Mouse (Mus musculus): ENCODE measurements around the gene Zfp697. TPM values are rescaled to one million over a fixed set of nuclear protein-coding genes. Genes with fewer than 3 reads are reported as not detected.
"Not testable (repeated sequence)": the region's sequence is repeated elsewhere in the genome, so short reads cannot be mapped to it uniquely, and the experiment has no call there.

Zfp697 gene
- total RNA-seq, 2 experiments from 2014 or later = 3.8 to 5.9 TPM

GRCm38 (mm10) chr3:98417328-98417727 is 35.1 kb downstream of the Zfp697 start:
- peak; percentile 69 to 72 for DNase-seq (ENCODE audit: low spot score in 2 of 2)

DNA sequence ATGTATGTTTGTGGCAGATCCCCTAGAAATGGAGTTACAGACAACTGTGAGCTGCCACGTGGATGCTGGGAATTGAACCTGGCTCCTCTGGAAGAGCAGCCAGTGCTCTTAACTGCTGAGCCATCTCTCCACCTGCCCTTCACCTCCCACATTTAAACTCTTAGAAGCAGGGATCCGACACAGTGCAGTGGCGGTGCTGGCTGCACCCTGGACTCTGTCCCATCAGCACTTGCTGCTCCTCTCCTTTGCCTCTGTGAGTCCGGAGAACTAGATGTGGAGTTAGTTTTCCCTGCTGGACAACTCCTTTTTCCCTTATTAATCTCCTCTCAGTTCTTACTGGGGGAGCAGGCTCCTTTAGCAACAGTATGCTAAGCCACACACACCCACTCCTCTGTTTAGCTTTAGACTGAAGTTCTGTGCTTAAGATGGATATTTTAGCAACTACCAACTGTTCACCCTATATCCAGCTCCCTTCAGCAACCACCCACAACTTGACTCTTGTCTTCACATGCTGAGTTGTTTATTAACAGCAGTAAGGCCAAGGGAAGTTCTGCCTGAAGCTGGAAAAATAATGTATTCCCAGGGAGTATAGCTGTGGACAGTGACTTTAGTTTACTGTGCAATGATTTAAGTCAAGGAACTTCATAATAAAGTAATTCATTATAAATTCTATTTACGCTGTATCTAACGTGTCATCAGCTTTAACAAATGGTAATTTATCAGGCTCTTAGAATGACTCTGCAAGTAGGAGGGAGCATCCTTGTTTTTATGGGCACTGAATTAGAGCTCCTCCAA is 36.9 kb downstream of the Zfp697 start:
- no peak for DNase-seq (ENCODE audit: low spot score in 2 of 2)

GRCm38 (mm10) chr3:98419786-98420070 is 37.5 kb downstream of the Zfp697 start:
- DNase-seq (ENCODE audit: low spot score in 2 of 2) = no peak

DNA sequence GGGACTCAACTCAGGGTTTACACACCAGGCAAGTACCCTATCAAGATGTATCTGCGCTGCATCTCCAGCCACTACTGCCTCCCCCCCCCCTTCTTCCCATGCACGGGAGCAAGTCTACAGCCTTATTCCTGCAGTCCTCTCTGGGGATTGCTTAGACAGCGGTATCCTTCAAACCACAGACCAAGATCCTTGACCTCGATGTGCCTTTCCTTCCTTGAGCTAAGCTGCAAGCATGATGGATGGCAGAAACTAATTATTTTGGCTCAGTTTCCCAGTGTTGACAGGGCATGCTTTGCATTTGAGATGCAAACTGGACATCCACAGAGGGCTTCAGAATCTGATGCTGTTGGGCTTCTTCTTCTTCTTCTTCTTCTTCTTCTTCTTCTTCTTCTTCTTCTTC is 40.7 kb downstream of the Zfp697 start:
- DNase-seq (ENCODE audit: low spot score in 2 of 2) = no peak

- DNase-seq (ENCODE audit: low spot score in 2 of 2) = no peak
Observed at GRCm38 (mm10) chr3:98426749-98427148, 44.5 kb downstream of the Zfp697 start.

DNA sequence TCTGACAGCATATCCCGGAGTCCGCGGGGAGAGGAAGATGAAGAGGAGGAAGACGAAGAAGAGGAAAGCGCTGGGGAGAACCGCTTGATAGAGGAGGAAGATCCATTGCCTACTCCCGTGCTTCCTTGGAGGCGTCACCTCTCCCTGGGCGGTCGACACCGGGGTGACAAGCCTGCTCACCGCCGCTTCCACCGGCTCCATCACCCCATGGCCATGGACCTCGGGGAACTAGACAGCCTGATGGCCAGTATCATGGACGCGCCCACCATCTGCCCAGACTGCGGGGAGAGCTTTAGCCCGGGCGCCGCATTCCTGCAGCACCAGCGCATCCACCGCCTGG is 45.0 kb downstream of the Zfp697 start:
- DNase-seq (ENCODE audit: low spot score in 2 of 2) = no peak

DNA sequence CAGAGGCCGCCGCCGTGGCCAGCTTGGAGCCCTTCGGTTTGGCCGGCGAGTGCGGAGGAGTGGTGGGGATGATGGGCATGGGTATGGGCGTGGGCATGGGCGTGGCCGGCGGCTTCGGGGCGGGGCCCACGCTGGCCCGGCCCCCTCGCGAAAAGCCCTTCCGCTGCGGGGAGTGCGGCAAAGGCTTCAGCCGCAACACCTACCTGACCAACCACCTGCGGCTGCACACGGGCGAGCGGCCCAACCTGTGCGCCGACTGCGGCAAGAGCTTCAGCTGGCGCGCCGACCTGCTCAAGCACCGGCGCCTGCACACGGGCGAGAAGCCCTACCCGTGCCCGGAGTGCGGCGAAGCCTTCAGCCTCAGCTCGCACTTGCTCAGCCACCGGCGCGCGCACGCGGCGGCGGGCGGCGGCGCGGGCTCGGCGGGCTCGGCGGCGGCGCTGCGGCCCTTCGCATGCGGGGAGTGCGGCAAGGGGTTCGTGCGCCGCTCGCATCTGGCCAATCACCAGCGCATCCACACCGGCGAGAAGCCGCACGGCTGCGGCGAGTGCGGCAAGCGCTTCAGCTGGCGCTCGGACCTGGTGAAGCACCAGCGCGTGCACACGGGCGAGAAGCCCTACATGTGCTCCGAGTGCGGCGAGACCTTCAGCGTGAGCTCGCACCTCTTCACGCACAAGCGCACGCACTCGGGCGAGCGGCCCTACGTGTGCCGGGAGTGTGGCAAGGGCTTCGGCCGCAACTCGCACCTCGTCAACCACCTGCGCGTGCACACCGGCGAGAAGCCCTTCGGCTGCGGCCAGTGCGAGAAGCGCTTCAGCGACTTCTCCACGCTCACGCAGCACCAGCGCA is 45.6 kb downstream of the Zfp697 start:
- DNase-seq (ENCODE audit: low spot score in 2 of 2) = peak; percentile 82 to 85

GRCm38 (mm10) chr3:98428449-98428775 is 46.2 kb downstream of the Zfp697 start:
- DNase-seq (ENCODE audit: low spot score in 2 of 2) = no peak

- DNase-seq (ENCODE audit: low spot score in 2 of 2) = no peak
Observed at GRCm38 (mm10) chr3:98428928-98429525, 46.8 kb downstream of the Zfp697 start.

DNA sequence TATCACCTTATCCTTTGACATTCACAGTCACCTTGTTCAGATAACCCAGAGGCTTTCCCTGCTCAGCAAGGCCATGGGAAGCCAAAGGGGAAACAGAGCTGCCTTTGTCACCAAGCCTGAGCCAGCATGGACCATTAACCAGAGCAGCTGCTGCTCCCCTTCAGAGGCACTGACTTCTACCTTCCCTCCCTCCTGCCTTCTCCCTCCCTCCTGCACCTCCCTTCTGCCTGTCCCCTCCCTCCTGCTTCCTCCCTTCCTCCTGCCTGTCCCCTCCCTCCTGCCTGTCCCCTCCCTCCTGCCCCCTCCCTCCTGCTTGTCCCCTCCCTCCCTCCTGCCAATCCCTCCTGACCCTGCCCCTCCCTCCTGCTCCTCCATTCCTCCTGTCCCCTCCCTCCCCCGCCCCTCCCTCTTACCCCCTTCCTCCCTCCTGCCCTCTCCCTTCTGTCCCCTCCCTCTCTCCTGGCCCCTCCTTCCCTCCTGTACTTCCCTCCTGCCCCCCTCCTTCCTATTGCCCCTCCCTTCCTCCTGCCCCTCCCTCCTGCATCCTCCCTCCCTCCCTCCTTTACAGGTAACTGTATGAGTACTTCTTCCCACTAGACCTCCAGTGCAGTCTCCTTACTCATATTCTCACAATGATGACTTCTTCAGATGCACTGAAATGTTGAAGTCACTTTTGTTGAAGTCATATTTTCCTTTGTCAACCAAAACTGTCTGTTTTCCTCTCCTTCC is 52.0 kb downstream of the Zfp697 start:
- no peak for DNase-seq (ENCODE audit: low spot score in 2 of 2)

- no peak for DNase-seq (ENCODE audit: low spot score in 2 of 2)
Observed at GRCm38 (mm10) chr3:98435030-98435429, 52.8 kb downstream of the Zfp697 start.

GRCm38 (mm10) chr3:98442245-98442644 is 60.0 kb downstream of the Zfp697 start:
- DNase-seq (ENCODE audit: low spot score in 2 of 2) = not testable (repeated sequence)

DNA sequence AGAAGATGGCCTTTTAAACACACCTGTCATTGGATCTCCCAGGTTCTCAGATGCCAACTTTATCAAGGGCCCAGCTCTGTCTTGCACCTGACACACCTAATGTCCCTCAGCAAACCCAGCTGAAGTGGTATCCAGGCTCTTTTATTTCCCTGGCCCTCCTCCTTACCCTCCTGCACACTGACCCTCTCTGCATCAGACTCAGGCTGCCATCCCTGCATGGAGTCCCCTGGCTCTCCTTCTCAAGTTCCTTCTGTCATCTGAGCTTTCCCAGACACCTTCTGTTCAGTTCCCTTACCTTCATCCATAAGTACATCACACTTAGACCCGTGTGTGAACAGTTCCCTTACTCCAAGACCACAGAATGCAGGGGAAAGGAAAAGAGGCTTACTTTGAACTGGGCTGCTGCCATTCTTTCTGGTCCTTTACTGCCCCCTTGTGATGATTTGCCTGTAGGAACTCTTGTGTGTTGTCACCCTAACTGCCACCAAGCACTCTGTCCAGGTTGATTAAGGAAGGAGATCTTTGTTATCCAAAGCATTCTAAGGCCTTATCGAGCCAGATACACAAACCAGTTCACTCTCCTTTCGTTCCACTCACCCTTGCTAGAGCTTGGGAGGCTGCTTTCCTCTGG is 61.0 kb downstream of the Zfp697 start:
- DNase-seq (ENCODE audit: low spot score in 2 of 2) = not testable (repeated sequence)

DNA sequence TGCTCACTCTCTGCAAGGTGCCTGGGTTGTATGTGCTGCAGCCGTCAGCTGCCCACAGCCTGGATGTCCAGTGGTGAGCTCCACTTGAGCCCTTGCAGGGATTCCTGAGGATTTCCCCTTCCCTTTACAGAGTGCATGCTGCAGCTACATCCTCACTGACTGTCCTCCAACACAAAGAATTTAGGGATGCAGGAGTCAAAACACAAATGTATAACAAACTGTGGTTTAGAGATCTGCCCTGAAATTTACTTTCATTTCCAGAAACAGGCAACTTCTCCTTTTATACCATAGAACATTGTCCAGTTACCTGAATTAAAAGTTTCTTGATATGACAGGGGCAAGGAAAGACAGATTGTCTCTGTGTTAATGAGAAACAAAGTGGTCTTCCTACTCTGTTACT is 61.7 kb downstream of the Zfp697 start:
- DNase-seq (ENCODE audit: low spot score in 2 of 2) = not testable (repeated sequence)

DNA sequence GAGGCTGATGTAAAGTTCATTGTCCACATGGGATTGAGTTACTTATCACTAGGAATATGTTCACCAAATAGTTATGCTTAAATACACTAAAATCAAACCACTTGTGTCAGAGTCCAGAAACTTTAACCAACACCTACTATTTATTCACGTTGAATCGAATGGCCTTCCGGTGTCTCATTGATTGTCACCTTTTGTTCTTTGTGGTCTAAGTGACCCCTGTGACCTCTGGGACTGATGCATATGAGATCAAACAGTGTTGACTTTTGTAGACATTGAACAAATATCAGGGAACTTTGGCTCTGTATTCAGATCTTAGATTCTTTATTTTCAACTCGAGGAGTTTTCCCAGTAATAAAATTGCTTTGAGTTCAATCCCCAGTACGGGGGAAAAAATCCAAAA is 71.5 kb downstream of the Zfp697 start:
- not testable (repeated sequence) for DNase-seq (ENCODE audit: low spot score in 2 of 2)

DNA sequence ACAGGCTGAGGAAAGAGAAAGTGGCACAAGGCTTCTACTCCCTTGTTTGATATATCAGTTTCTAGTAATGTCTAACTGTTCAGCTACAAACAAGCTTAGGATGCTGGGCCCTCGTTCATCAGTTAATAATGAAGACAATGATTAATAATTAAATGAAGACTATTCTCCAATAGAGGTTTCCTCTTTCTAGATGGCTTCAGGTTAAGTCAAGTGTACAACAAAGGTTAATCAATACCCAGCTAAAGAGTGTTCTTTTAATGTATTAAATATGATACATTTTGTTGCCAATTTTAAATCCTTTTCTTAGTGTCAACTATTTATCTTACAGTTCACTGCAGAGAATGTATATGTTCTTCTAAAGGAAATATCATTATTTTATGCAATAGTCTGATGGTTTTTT is 74.8 kb downstream of the Zfp697 start, which contains the start of gene Gm4450:
Gm4450 (minus strand) TSS at position 101 of the 400 bp plus-strand sequence.
- DNase-seq (ENCODE audit: low spot score in 2 of 2) = not testable (repeated sequence)

DNA sequence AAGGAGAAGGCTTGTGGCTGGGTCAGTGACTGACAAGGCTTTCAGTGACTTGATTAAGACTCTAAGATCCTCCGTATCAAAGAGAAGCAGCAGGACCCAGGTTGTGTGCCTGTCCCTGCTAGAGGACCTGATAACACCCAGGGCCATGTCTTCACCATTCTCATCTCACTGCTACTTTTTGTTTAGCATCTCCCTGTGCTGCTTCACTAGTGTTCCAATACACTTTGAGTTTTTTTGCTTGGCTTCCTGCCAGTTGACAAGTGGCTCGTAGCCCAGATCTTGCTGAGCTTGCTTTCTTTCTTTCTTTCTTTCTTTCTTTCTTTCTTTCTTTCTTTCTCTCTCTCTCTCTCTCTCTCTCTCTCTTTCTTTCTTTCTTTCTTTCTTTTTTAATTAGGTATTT is 87.1 kb downstream of the Zfp697 start:
- not testable (repeated sequence) for DNase-seq (ENCODE audit: low spot score in 2 of 2)

DNA sequence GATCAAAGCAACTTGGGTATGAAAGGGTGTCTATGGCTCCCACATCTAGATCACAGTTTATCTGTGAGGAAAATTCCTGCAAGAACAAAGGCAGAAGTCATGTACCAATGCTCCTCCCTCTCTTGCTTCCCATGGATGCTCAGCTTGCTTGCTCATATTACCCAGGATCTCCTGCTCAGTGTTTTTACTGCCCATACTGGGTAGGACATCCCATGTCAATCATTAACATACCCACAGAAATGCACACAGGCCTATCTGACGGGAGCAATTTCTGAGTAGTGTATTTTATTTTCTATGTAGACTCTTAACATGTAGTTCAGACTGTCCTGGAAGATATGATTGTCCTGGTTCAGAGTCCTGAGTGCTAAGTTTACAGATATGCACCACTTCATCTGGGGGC is 88.8 kb downstream of the Zfp697 start:
- DNase-seq (ENCODE audit: low spot score in 2 of 2) = not testable (repeated sequence)

GRCm38 (mm10) chr3:98471499-98471898 is 89.2 kb downstream of the Zfp697 start:
- DNase-seq (ENCODE audit: low spot score in 2 of 2) = not testable (repeated sequence)

GRCm38 (mm10) chr3:98494184-98494583 is 111.9 kb downstream of the Zfp697 start:
- not testable (repeated sequence) for DNase-seq (ENCODE audit: low spot score in 2 of 2)

- not testable (repeated sequence) for DNase-seq (ENCODE audit: low spot score in 2 of 2)
Observed at GRCm38 (mm10) chr3:98495055-98495454, 112.8 kb downstream of the Zfp697 start.
